Mouse (Mus musculus) telencephalon, adult 2 months (tissue): ENCODE measurements at regions not wholly inside any gene's neighbourhood (a gene's known extent, or its start where the extent isn't known, plus 50 kb on each side); places are given as distances from the start of the nearest gene placed in this dataset.
A peak's percentile ranks its signal among the peaks of the same experiment; 100 is the strongest.

Experiments used
- DNase-seq: peaks from one replicate; pipeline ENCODE4 v3.0.0-alpha.2; 2011; ENCODE audit warnings: low read depth, low spot score

DNA sequence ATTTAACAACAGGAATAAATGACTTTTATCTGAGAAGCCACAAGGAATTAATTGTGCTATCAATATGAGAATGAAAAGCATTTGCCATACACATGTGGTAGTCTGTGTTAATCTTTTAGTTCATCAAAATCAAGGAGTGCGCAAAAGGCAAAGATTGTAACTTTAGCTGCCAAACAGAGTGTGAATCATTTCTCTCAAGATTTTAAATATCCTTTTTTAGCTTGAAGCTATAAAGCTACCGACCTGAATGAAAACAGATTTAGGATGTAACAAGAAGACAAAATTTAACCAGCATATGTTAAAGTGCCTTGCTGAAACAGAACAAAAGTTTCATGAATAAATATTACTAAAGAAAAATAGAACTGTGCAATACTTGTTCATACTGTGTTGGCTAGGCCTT lies 133.3 kb upstream of the Cdh10 start:
- peak; percentile 54 for DNase-seq

GRCm38 (mm10) chr15:18696680-18697284 lies 122.0 kb upstream of the Cdh10 start:
- no peak for DNase-seq

- DNase-seq: peak; percentile 70
Observed at GRCm38 (mm10) chr15:18744266-18744665, 74.5 kb upstream of the Cdh10 start.

DNA sequence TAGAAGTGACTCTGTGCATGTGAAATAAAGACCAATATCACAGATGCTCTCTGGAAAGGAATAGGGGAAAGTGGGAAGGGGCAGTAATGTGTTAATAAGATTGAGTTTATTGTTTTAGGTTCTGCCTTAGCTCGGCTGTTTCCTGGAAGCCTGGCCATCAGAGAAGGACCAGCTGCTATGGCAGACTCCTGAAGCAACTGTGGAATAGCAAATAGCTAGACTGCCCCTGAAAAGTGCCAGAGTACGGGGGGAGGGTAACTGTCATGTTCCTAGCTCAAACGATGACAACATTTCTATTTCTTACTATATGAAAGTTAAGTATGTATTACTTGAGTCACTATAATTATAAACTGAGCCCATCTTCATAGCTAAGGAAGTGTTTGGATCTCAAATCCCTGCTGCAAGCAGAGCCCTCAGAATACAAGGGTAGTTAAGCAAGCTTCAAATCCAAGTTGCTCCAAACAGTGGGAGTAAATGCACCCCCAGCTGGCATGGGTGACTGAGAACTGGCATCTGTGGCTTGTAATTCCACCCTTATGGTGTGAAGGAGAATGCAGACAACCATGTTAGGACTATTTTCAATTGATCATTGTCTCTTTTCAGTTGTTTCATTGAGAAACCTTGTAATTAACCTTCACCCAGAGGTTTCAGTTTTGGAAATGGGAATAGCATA lies 70.0 kb upstream of the Cdh10 start:
- peak; percentile 58 for DNase-seq
